Mouse (Mus musculus) spleen, postnatal 4 days (tissue): ENCODE results near the gene Olfr1477.
"Not testable (repeated sequence)": the region's sequence is repeated elsewhere in the genome, so short reads cannot be mapped to it uniquely, and the experiment has no call there.

ENCODE experiments used
- DNase-seq, 2 experiments: peaks; one replicate each; pipeline ENCODE4 v3.0.0; 2022; ENCODE audit warnings: low spot score in 2 of 2

The Olfr1477 gene

GRCm38 (mm10) chr19:13500246-13500645 is at the start of gene Olfr1477:
Olfr1477 (plus strand) TSS chr19:13500546.
- DNase-seq, result no peak

GRCm38 (mm10) chr19:13455986-13456385 is 44.4 kb upstream of the Olfr1477 start, which contains the start of gene Olfr1472:
Olfr1472 (minus strand) TSS chr19:13456086.
- no peak for DNase-seq

- not testable (repeated sequence) for DNase-seq
Measured at GRCm38 (mm10) chr19:13469265-13469664, 31.1 kb upstream of the Olfr1477 start, which contains the start of gene Olfr1474. Olfr1474 (plus strand) TSS chr19:13469565.

DNA sequence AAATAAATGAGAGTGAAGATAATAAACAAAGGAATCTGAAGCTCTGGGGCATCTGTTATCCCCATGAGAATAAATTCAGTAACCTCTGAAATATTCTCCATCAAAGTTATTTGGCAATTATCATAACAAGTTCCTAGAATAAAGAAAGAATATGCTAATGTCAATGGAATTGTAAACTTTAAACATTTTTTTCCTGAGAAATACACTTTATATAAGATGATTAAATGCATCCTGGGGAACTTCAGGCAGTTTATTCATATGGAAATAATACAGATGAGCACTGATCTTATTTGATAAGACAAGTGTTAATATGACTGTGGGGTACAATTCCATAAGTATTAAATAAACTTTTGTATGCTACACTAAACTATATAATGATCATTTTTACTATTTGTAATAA is 20.2 kb upstream of the Olfr1477 start, which contains the start of gene Olfr1475:
Olfr1475 (minus strand) TSS at position 101 of the 400 bp plus-strand sequence.
- DNase-seq, result no peak

DNA sequence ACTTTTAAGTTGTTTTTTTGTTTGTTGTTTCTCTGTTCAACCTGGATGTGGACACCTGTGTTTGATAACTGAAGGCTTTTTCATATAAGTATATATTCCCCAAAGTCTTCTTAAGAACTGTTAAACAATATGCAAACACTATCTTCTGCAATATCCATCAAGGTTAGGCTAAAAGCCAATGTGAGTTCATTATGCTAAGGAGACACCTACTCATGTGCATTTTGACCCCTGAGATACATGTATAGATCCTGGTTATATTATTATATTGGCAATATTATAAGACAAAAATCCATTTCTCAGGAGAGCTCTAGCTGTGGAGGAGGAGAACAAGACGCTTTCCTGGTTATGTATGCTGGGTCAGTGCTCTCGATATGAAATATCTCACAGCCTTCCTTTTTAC is 27.3 kb downstream of the Olfr1477 start, which contains the start of gene Olfr1480:
Olfr1480 (plus strand) TSS at position 301 of the 400 bp plus-strand sequence.
- DNase-seq, result no peak
